Mouse (Mus musculus) right cerebral cortex, postnatal 10 days (tissue): ENCODE data around the gene Ncbp2.
"Not testable (repeated sequence)": the region's sequence is repeated elsewhere in the genome, so short reads cannot be mapped to it uniquely, and the experiment has no call there.

Experiments
- DNase-seq, 2 experiments: peaks; one replicate each; pipeline ENCODE4 v3.0.0; 2021; ENCODE audit warnings: low spot score in 2 of 2

Gene Ncbp2

DNA sequence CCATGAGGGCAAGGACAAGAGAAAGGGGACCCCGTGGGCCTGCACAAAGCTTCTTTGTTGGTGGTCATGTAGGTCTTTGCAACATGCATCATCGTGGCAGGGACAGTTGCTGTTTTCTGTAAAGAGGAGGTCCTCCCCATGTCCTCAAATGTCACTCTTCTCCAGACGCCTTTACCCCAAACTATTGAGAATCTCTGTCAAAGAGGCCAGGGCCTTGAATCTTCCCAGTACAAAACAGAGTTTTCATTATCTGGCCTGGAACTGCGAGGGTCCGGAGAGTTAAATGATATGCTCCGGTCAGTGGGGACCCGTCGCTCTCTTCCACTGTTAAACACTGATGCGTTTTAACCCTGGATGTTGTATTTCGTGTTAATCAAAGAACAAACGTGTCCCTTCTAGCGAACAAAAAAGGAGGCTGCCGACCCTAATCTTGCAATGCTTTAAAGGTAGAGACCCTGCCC lies 13.7 kb upstream of the Ncbp2 start:
- peak in 1 of 2 experiments; percentile 20 for DNase-seq

DNA sequence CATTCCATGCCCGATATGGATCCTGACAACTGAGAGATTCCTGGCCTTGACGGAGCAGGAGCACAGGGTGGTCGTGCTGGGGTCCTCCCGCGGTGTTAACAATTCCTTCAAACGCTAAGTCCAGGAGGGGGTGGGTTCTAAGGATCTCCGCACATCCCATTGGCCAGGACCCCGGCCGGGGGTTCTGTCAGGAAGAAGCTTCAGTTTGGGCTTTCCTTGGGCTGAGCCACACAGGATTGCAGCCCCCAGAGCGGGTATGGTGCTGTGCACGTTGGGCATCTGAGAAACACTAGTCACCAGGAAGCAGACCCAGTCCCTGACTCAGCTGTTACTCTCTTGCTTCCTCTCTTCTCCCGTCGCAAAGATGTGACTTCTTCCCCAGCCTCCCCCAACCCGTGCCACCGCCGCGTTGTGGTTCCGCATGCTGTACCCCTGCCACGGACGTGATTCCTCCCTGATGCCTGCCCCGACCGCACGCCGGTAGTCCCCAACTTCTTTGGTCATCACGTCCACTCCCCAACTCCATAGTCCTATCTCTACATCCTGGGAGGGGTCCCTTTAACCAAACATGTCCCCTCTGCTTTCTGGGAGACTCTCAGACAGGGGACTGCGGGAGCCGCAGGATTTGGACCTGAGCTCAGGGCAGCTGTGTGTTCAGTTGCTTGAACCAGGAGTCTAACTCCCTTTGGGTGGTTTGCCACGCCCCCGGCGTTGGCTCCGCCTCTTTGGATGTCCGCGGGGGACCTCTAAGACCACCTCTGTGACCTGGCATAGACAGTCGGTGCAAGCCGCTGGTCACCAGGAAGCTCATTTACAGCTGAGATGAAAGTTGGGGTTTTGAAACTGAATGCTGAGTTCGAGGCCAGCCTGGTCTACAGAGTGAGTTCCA lies 13.0 kb upstream of the Ncbp2 start:
- DNase-seq, result peak; percentile 71 to 78

DNA sequence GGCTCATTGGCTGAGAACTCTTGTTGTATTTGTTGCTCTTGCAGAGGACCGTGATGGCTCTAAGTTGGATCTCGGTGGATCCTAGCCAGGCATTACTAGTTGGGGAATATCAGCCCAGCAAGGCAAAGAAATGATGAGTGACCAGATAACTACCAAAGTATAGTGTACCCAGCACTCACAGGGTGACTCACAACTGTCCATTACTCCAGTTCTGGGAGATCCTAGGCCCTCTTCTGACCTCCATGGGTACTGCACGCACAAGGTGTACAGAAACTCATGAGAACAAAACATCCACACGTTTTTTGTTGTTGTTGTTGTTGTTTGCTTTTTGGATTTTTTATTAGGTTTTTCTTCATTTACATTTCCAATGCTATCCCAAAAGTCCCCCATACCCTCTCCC lies 11.7 kb upstream of the Ncbp2 start:
- no peak for DNase-seq

DNA sequence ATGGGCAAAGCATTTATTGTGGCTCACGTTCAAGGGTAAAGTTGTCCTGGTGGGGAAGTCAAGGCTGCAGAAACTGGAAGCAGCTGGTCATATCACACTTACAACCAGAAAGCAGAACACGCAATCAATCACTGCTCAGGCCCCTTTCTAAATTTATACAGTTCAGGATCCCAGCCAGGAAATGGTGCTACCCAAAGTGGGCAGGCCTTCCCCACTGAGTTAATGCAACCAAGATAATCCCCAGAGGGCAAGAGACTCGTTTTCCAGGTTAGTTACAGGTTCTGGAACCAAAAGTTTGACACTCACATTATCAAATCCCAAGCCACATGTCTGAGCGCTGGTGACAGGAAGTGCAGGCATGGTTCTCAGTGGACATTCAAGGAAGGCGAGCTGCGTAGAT lies 9.5 kb upstream of the Ncbp2 start:
- DNase-seq, result no peak

DNA sequence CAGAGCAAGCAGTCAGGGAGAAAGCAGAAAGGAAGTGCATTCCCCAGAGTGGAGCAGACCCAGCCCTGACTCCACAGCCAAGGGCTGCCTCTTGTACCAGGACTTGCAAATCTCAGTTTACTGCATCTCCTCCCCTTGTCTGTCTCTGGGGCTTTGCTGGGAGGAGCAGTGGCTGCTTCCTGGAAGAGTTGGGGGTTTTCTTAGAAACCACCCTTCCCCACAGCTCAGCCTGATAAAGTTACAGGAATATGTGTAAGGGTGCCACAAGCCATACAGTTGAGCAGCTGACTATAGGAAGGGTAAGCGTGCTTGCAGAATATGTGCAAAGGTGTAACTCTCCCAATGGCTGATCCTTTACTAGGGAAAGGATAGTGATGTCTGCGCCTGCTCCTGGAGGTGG lies 7.7 kb upstream of the Ncbp2 start:
- DNase-seq, result no peak

DNA sequence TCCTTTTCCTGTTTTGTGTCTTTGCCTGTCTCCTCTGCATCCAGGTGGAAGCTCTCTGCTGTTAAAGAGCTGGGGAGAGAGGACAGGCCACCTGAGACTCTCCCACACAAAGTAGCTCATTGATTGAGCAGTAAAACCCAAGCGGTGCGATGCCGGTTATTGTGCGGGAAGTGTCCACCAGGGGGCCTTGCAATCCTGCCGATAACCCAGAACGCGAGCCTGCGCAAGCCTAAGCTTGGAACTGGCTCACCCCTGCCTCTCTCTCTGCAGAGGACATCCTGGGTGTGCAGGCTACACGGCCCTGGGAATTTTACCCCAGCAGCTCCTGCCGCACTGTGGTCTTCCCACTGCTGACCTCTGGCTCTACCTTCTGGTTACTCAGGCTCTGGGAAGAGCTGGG lies 4.3 kb upstream of the Ncbp2 start:
- peak; percentile 86 to 87 for DNase-seq

DNA sequence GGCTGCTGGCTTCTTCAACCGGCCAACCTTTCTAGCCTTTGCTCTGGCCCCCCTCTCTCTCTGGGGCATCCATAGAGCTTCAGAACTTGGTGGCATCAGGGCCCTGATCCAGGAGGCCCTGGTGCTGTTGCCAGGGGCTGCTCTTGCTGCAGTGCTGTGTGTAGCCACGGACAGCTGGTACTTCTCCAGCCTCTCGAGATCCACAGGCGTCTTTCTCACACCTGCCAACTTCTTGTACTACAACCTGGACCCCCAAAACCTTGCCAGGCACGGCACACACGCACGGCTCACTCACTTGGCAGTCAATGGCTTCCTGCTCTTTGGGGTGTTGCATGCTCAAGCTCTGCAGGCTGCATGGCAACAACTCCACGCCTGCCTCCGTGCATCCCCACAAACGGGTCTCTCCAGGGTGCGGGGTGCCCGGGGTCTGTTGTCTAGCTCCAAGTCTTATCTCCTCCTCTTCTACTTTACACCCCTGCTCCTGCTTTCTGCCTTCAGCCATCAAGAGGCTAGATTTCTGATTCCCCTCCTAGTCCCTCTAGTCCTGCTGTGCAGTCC lies 3.5 kb upstream of the Ncbp2 start:
- DNase-seq, result peak; percentile 37 to 54

DNA sequence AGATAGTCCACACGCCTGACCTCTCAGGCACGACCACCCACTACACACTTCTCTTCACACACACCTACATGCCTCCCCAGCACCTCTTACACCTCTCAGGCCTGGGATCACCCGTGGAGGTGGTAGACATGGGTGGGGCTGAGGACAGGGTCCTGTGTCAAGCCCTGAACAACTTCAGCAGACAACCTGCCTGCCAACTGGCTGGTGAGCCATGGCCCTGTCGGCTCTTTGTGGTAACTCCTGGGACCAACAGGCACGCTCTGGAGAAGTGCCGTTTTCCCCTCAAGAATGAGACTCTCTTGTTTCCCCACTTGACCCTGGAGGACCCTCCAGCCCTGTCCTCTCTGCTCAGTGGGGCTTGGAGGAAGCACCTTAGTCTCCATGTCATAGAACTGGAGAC lies 2.9 kb upstream of the Ncbp2 start:
- DNase-seq, result no peak

DNA sequence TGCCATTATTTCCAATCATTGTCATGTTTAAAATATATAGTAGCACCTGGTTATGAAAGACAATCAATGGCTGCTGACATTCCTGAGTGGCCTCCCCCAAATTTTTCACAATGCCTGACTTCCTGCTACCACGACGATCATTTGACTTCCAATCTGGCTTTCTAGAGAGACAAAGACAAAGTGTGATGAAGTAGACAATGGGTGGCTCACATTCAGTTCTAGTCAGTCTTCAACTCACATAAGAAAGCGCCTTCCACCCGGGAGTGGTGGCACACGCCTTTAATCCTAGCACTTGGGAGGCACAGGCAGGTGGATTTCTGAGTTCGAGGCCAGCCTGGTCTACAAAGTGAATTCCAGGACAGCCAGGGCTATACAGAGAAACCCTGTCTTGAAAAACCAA lies 2.3 kb upstream of the Ncbp2 start:
- DNase-seq, result not testable (repeated sequence)

DNA sequence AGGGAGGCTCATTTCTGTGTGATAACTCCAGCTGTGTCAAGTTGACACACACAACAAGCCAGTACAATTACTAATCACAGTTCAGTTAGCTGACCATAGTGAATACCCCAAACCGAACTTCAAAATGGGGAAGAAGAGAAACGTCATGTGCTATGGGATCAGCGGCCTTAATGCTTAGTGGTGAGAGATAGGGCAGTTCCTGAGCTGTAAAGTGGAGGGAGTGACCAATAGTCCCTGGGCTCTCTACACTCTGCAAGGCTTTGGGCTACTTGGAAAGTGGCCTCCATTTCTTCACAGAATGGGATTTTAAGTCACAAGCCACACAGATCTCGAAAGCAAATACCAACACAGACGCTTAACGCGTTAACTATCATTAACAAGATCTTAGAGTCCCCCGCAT lies 980 bp upstream of the Ncbp2 start:
- no peak for DNase-seq

DNA sequence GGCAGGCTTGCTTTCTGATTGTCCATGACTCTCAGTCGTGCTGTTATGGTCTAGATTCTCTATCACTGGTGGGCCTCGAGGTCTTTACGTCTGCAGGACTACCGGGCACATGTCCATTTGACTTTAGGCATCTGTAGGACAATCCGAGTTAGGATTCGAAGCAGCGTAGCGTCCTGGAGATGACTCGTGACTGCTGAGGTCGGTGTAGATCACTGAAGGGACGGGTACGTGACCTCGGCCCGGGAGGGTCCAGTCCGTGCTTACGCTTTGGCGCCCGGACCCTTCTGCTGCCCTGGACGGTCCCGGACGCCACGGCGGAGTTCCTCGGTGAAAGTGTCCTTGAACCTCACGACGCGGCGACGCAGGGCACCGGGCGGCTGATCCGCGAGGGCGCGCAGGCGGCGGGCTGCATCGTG lies 404 bp upstream of the Ncbp2 start:
- DNase-seq, result no peak

DNA sequence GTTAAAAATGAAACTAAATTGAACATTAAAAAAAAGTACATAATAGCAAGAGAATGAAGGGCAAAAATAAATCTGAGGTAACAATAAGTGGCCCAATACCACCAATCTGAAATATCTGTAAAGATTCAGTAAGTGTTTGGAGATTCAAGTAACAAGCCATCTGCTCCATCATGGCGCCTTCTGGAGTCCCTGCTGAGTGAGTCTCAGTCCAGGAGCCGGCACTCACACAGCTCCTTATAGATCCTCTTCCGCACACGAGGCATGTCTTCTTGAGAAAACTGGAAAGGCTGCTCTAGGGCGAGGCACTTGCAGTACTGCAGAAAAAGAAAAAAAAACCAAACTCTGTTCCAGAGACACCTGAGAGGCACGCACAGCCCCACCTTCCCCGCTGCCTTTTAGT lies 14.9 kb downstream of the Ncbp2 start:
- peak; percentile 68 to 82 for DNase-seq

DNA sequence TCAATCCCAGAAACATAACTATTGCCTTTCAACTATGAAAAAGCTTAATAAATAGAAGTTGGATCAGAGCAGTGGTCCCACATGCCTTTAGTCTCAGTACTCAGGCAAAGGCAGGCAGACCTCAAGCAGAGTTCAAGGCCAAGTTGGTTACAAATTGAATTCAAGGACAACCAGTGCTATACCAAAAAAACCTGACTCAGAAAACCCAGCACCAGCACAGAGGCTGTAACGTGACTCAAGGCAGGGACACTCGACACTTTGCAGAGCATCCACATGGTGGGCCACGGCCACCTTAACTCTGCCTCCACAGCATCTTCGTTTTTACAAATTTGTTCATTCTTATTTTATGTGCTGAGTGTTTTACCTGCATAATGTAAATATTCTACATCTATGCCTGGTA lies 26.9 kb downstream of the Ncbp2 start:
- no peak for DNase-seq

DNA sequence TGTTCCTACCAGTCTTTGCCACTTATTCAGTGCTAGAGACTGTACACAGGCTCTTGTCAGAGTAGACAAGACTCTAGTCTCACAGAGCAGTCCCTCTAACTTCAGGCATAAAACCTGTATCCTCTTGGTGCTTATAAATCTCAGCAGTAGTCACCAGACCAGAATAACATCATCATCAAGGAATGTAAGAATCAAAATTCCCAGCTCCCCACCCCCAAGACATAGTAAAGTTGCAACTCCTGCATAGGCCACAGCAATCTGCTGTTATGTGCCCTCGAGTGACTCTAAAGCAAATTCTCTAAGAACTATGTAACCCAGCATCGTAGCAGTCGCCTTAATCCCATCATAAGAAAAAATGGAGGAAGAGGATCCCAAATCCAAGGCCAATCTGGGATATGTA lies 31.2 kb downstream of the Ncbp2 start:
- no peak for DNase-seq

DNA sequence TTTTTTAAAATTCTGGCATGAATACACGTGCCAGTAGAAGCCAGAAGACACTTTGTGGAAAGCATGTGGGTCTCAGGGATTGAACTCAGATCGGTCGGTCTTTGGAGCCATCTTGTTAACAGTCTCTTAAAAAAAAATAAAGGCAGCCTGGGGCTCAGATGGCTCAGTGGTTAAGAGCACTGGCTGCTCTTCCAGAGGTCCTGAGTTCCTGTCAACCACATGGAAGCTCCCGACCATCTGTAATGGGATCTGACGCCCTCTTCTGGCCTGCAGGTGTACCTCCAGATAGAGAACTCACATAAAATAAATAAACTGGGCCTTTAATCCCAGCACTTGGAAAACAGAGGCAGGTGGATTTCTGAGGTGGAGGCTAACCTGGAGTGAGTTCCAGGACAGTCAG lies 32.6 kb downstream of the Ncbp2 start:
- no peak for DNase-seq

DNA sequence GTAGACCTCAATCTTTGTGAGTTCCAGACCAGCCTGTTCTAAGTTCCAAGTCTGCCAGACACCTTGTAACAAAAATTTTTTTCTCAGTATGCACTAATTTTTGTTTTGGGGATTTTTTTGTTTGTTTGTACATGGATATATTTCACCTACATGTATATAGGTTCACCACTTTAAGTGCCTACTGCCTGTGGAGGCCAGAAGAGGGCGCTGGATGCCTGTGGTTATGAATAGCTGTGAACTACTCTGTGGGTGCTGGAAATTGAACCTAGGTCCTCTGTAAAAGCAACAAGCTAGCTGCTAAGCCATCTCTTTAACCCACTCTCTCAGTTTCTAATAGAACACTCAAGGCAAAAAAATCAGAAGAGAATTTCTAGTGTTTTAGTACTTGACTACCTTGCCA lies 43.7 kb downstream of the Ncbp2 start:
- no peak for DNase-seq

DNA sequence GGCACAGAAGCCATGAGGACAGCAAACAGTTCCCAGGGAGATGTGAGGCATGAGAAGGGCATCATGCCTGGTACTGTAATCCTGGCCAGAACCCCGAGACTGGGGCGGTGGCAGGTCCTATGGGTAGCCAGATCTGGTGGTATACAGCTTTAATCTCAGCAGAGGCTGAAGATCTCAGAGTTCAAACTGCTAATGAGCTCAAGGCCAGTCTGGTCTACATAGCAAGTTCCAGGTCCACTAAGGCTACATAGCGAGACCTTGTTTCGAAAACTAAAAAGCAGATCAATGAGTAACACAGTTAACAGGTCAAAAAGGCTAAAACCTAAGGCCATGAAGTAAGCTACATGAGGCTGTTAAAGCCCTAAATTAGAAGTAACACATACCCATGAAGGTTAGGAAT lies 44.9 kb downstream of the Ncbp2 start:
- no peak for DNase-seq

DNA sequence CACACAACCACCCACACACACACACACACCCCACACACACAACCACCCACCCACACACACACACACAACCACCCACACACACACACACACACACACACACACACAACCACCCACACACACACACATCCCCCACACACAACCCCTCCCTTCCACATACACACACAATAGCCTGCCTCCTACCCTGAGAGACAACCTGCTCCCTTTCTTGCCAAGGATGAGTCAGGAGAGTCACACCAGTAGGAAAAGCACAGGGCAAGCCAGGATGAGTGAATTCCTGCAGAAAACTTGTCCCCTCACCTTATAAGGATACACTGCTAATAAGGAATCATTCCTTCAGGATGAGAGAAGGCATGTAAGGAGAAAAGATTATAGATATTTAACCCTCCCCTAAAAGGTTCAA lies 45.6 kb downstream of the Ncbp2 start:
- DNase-seq, result no peak

DNA sequence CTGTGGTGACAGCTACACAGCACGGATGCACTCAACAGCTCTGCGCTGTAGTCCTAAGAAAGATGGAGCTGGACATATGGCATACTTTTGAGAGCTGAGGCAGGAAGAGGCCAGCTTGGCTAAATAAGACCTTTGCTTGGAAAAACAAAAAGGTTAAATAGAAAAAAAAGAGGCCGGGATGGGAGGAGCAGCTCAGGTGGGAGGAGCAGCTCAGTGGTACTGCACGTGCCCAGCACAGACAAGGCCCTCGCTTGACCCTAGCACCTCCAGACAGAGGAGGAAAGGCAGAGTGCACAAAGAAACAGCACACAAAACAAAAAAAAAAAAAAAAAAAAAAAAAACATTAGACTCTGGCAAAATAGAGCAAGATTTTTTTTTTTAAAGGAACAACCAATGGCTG lies 48.1 kb downstream of the Ncbp2 start:
- no peak for DNase-seq

DNA sequence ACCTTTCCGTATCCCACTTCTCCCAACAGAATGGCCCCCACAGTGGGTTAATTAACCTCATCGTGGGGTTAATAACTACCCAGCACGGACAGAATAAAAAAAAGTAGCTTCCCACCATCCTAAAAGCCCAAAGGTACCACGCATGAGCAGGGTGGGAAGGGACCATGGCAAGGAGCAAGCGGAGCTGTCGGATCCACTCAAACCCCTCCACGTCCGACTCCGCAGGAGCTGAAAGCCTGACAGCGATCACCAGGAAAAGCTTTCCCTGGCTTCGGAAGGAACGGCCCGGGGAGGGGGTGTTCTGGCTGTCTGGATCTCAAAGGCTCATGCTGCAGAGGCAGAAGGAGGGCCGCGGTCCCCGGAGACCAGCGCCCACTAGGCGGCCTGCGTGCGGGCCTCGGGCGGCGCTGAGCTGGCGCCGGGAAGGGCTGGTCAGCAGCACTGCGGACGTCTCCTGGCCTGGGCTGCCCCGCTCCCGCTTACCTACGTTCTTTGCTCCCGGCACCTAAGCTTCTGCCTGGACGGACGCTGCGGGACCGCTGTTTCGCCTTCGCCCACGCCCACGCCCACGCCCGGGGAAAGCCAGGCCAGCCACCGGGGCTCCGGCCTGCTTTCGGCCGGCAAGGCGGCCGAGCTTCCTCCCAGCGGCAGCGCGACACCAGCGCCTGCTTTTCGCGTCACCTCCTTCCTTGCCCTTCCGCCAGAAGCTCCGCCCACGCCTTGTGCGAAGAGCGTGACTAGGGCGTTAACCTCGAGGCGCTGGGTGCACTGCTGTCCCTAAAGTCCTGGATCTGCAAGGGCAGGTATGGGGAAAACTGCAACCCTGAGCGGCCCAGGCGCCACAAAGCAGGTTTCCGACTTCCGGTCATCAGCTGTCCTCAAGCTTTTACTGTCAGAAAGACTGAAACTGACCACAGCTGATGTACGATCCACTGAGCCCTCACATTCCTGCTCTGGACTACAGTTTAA lies 54.5 kb downstream of the Ncbp2 start, which contains the start of gene Senp5:
TSS of gene Senp5 (minus strand) at position 779 of the 969 bp plus-strand sequence.
- DNase-seq, result peak; percentile 95

DNA sequence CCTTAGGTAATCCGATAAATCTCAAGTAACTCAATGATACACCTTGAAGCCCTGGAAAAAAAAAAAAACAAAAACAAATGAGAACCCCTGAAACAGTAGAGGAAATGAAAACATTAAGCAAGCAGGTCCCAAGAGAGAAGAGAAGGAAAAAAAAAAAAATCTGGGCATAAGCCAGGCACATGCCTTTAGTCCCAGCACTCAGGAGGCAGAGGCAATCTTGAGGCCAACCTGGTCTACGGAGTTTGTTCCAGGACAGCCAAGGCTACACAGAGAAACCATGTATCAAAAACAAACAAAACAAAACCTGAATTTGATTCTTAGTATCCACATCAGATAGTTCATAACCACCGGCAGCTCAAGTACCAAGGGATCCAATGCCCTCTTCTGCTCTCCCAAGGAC lies 56.4 kb downstream of the Ncbp2 start:
- no peak for DNase-seq
